Comparison of ENCODE assay signal across 8 mouse cellular contexts in the genomic region with DNA sequence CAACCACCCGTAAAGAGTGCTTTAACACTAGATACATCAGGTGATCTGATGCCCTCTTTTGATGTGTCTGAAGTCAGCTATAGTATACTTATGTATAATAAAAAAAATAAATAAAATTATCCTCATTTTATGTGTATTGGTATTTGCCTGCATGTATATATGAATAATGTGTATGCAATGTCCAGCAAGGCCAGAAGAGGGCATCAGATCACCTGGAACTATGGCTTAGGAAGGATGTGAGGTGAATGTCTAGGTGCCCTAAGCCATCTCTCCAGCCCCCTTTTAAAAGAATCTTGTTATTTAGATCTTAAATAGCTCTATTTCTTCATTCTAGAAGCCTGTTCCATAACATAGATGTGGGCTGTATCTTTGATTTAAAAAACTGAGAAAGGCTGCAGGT. TPM values are rescaled to one million over a fixed set of nuclear protein-coding genes. Genes with fewer than 3 reads are reported as not detected.
DNase-seq lines count a peak whose midpoint lies in the region; ATAC-seq and TF ChIP-seq lines count a peak whose summit lies in the region.

No protein-coding gene starts in this region.

- no peak overlapping the region for H3K27ac ChIP-seq in liver, adult 2 months (replicated peaks; ENCODE audit: insufficient read depth, low read depth, low read length)
- no peak overlapping the region for H3K27ac ChIP-seq in liver, embryonic 12.5 days
- H3K27ac ChIP-seq in forebrain, embryonic 16.5 days (ENCODE audit: low read length), result no peak overlapping the region

- H3K27me3 ChIP-seq in liver, adult 2 months (ENCODE audit: control insufficient read depth, insufficient read depth, low read length), result no peaks in the 10 kb centered on the region
- peaks cover 29% of the 10 kb centered on the region for H3K27me3 ChIP-seq in liver, embryonic 12.5 days (replicated peaks)
- H3K27me3 ChIP-seq in forebrain, embryonic 16.5 days (replicated peaks; ENCODE audit: control insufficient read depth, insufficient read depth, low read length), result no peaks in the 10 kb centered on the region

- TF ChIP-seq CTCF in liver, adult 2 months (IDR thresholded peaks at IDR 0.05; ENCODE audit: low read depth, low read length), result no peak
- TF ChIP-seq CTCF in brain, embryonic 14.5 days (IDR thresholded peaks at IDR 0.05; ENCODE audit: borderline replicate concordance, extremely low read depth, insufficient read depth, insufficient read length), result peak; percentile 22; the same call in 1 of the 2 replicates

- 100% methylated on average over 1 of the region's 1 CpGs for WGBS in liver, adult 2 months
- WGBS in liver, embryonic 12.5 days (ENCODE audit: insufficient replicate concordance), result 77% methylated on average over 1 of the region's 1 CpGs
- 94% methylated on average over 1 of the region's 1 CpGs for WGBS in forebrain, embryonic 16.5 days

- no peak overlapping the region for H3K4me3 ChIP-seq in liver, adult 2 months (ENCODE audit: insufficient read depth, low read depth, low read length)
- H3K4me3 ChIP-seq in liver, embryonic 12.5 days, result no peak overlapping the region
- H3K4me3 ChIP-seq in forebrain, embryonic 16.5 days (replicated peaks; ENCODE audit: low read length), result no peak overlapping the region

- no peak overlapping the region for H3K4me2 ChIP-seq in liver, embryonic 12.5 days
- no peak overlapping the region for H3K4me2 ChIP-seq in forebrain, embryonic 16.5 days (ENCODE audit: low read length)

- no peaks in the 10 kb centered on the region for H3K4me1 ChIP-seq in liver, adult 2 months (ENCODE audit: control insufficient read depth, insufficient read depth, low read length)
- H3K4me1 ChIP-seq in liver, embryonic 12.5 days, result peaks cover 53% of the 10 kb centered on the region
- 0 out of 2 replicates have a peak, but pooled peaks cover 3% of the 10 kb centered on the region for H3K4me1 ChIP-seq in forebrain, embryonic 16.5 days (replicated peaks; ENCODE audit: control insufficient read depth, insufficient read depth, low read length)

- H3K9me3 ChIP-seq in liver, embryonic 12.5 days (replicated peaks), result no peaks in the 10 kb centered on the region
- no peaks in the 10 kb centered on the region for H3K9me3 ChIP-seq in forebrain, embryonic 16.5 days (ENCODE audit: control insufficient read depth, low read length)

- no peak overlapping the region for H3K9ac ChIP-seq in liver, adult 2 months (ENCODE audit: low read depth, low read length)
- no peak overlapping the region for H3K9ac ChIP-seq in liver, embryonic 12.5 days
- no peak overlapping the region for H3K9ac ChIP-seq in forebrain, embryonic 16.5 days (replicated peaks; ENCODE audit: low read depth, low read length)

- ATAC-seq in liver, embryonic 12.5 days, result no peak
- no peak for ATAC-seq in forebrain, embryonic 16.5 days

- peak; percentile 54 for DNase-seq in adrenal gland, postnatal 14 days
- no peak for DNase-seq in adrenal gland, adult 18-20 months (ENCODE audit: low spot score in 2 of 2)
- peak; percentile 41 for DNase-seq in liver, adult 2 months (ENCODE audit: extremely low read depth, low read depth, low spot score)
- DNase-seq in brain, embryonic 14.5 days (ENCODE audit: low read depth), result no peak
- peak; percentile 39 for DNase-seq in retina, embryonic 14.5 days (ENCODE audit: low spot score)
- DNase-seq in frontal cortex, postnatal 25 days (ENCODE audit: low spot score in 2 of 2), result no peak

- H3K79me2 ChIP-seq in liver, adult 2 months (ENCODE audit: control insufficient read depth, insufficient read depth, low read length), result no peaks in the 10 kb centered on the region

- TF ChIP-seq POLR2A in liver, adult 2 months (IDR thresholded peaks at IDR 0.05; ENCODE audit: extremely low read depth, insufficient read depth, low read length), result no peak
- TF ChIP-seq POLR2A in brain, embryonic 14.5 days (IDR thresholded peaks at IDR 0.05; ENCODE audit: borderline replicate concordance, extremely low read depth, insufficient read depth, insufficient read length, poor library complexity, severe bottlenecking), result no peak

- no peaks in the 10 kb centered on the region for H3K36me3 ChIP-seq in liver, adult 2 months (ENCODE audit: control insufficient read depth, insufficient read depth, low read length)
- H3K36me3 ChIP-seq in liver, embryonic 12.5 days, result peaks cover 36% of the 10 kb centered on the region
- 0 out of 2 replicates have a peak, but pooled peaks cover 5% of the 10 kb centered on the region for H3K36me3 ChIP-seq in forebrain, embryonic 16.5 days (ENCODE audit: control insufficient read depth, insufficient read depth)

RNA-seq across cellular contexts. Expression of a gene that starts 10.5 kb away (rescaled TPM):
- total RNA-seq in adrenal gland, postnatal 14 days (2021), result 25.5 and 29.9 TPM in 2 replicates
- 10 to 100 TPM; 22.0 to 27.1 TPM for total RNA-seq in adrenal gland, adult 18-20 months (2021)
- 12.4 and 13.4 TPM in 2 replicates for total RNA-seq in liver, adult 2 months (2014; rRNA removed)
- polyA plus RNA-seq in liver, adult 2 months (2012; rRNA removed), result 14.4 and 22.4 TPM in 2 replicates
- polyA plus RNA-seq in liver, embryonic 12.5 days (2016; fragmentation: Nextera tagmentation; extraction: Ambion mirVana), result 11.2 and 11.5 TPM in 2 replicates
- polyA plus RNA-seq in brain, embryonic 14.5 days (2012; rRNA removed), result 25.8 and 30.6 TPM in 2 replicates
- 24.7 and 26.4 TPM in 2 replicates for polyA plus RNA-seq in forebrain, embryonic 16.5 days (2015; fragmentation: Nextera tagmentation; extraction: Ambion mirVana)

RNA-seq across cellular contexts. Expression of a gene that starts 12.9 kb away (rescaled TPM):
- total RNA-seq in adrenal gland, postnatal 14 days (2021), result 24.4 and 26.8 TPM in 2 replicates
- 10 to 100 TPM; 13.3 to 17.6 TPM for total RNA-seq in adrenal gland, adult 18-20 months (2021)
- total RNA-seq in liver, adult 2 months (2014; rRNA removed), result 7.8 and 8.1 TPM in 2 replicates
- polyA plus RNA-seq in liver, adult 2 months (2012; rRNA removed), result 2.0 and 2.7 TPM in 2 replicates
- 14.3 and 16.9 TPM in 2 replicates for polyA plus RNA-seq in liver, embryonic 12.5 days (2016; fragmentation: Nextera tagmentation; extraction: Ambion mirVana)
- 120 and 164 TPM in 2 replicates for polyA plus RNA-seq in brain, embryonic 14.5 days (2012; rRNA removed)
- polyA plus RNA-seq in forebrain, embryonic 16.5 days (2015; fragmentation: Nextera tagmentation; extraction: Ambion mirVana), result 150 and 152 TPM in 2 replicates

RNA-seq across cellular contexts. Expression of a gene that starts 12.9 kb away (rescaled TPM):
- total RNA-seq in adrenal gland, postnatal 14 days (2021), result 0.11 TPM in 1 of 2 replicates, not detected in the other
- under 1 TPM; 0.06 to 0.10 TPM for total RNA-seq in adrenal gland, adult 18-20 months (2021)
- total RNA-seq in liver, adult 2 months (2014; rRNA removed), result under 0.01 TPM in 1 of 2 replicates, not detected in the other
- 0.04 TPM in 2 replicates for polyA plus RNA-seq in liver, adult 2 months (2012; rRNA removed)
- polyA plus RNA-seq in liver, embryonic 12.5 days (2016; fragmentation: Nextera tagmentation; extraction: Ambion mirVana), result 0.07 and 0.13 TPM in 2 replicates
- 2.1 and 2.2 TPM in 2 replicates for polyA plus RNA-seq in brain, embryonic 14.5 days (2012; rRNA removed)
- polyA plus RNA-seq in forebrain, embryonic 16.5 days (2015; fragmentation: Nextera tagmentation; extraction: Ambion mirVana), result 1.8 and 2.0 TPM in 2 replicates

RNA-seq across cellular contexts. Expression of a gene that starts 18.6 kb away (rescaled TPM):
- 16.4 and 23.5 TPM in 2 replicates for total RNA-seq in adrenal gland, postnatal 14 days (2021)
- 1 to 10 TPM; 5.8 to 6.0 TPM for total RNA-seq in adrenal gland, adult 18-20 months (2021)
- 0.37 and 1.1 TPM in 2 replicates for total RNA-seq in liver, adult 2 months (2014; rRNA removed)
- polyA plus RNA-seq in liver, adult 2 months (2012; rRNA removed), result not detected in 2 replicates
- polyA plus RNA-seq in liver, embryonic 12.5 days (2016; fragmentation: Nextera tagmentation; extraction: Ambion mirVana), result 5.3 and 5.7 TPM in 2 replicates
- 726 and 1,077 TPM in 2 replicates for polyA plus RNA-seq in brain, embryonic 14.5 days (2012; rRNA removed)
- polyA plus RNA-seq in forebrain, embryonic 16.5 days (2015; fragmentation: Nextera tagmentation; extraction: Ambion mirVana), result 389 and 395 TPM in 2 replicates

RNA-seq across cellular contexts. Expression of a gene that starts 28.6 kb away (rescaled TPM):
- total RNA-seq in adrenal gland, postnatal 14 days (2021), result 147 and 153 TPM in 2 replicates
- 100 to 1,000 TPM; 171 to 177 TPM for total RNA-seq in adrenal gland, adult 18-20 months (2021)
- 63.7 and 78.6 TPM in 2 replicates for total RNA-seq in liver, adult 2 months (2014; rRNA removed)
- polyA plus RNA-seq in liver, adult 2 months (2012; rRNA removed), result 122 and 134 TPM in 2 replicates
- polyA plus RNA-seq in liver, embryonic 12.5 days (2016; fragmentation: Nextera tagmentation; extraction: Ambion mirVana), result 200 and 207 TPM in 2 replicates
- polyA plus RNA-seq in brain, embryonic 14.5 days (2012; rRNA removed), result 664 and 715 TPM in 2 replicates
- polyA plus RNA-seq in forebrain, embryonic 16.5 days (2015; fragmentation: Nextera tagmentation; extraction: Ambion mirVana), result 423 and 435 TPM in 2 replicates

Comparison
In these comparisons a context has a peak if more than half of its experiments do, and no peak if none do; other contexts are left out.
1. DNase-seq: peak in adrenal gland, postnatal 14 days (single experiment), liver, adult 2 months (single experiment) and retina, embryonic 14.5 days (single experiment); none in adrenal gland, adult 18-20 months (0 of 2), brain, embryonic 14.5 days (single experiment) and frontal cortex, postnatal 25 days (0 of 2).